Mouse (Mus musculus) embryo, embryonic 10 days (tissue): Measurements from ENCODE around the gene Shh.

Source experiments
- DNase-seq: peaks from one replicate; pipeline ENCODE4 v3.0.0-alpha.2; 2015; ENCODE audit warnings: low spot score

The Shh gene

GRCm38 (mm10) chr5:28459456-28460225 lies 7.4 kb downstream of the Shh start:
- peak; percentile 58 for DNase-seq

- DNase-seq, result no peak
Observed at GRCm38 (mm10) chr5:28458821-28459240, 8.2 kb downstream of the Shh start.

- DNase-seq, result no peak
Observed at GRCm38 (mm10) chr5:28457921-28458641, 9.0 kb downstream of the Shh start.

- DNase-seq, result no peak
Observed at GRCm38 (mm10) chr5:28456366-28456765, 10.7 kb downstream of the Shh start.

- DNase-seq, result no peak
Observed at GRCm38 (mm10) chr5:28455721-28456120, 11.3 kb downstream of the Shh start.

- DNase-seq, result no peak
Observed at GRCm38 (mm10) chr5:28454546-28454945, 12.5 kb downstream of the Shh start.

GRCm38 (mm10) chr5:28453523-28453922 lies 13.5 kb downstream of the Shh start:
- DNase-seq, result no peak

GRCm38 (mm10) chr5:28453086-28453485 lies 14.0 kb downstream of the Shh start:
- no peak for DNase-seq

- peak; percentile 89 for DNase-seq
Observed at GRCm38 (mm10) chr5:28451053-28451638, 15.9 kb downstream of the Shh start.

- no peak for DNase-seq
Observed at GRCm38 (mm10) chr5:28450126-28450890, 16.7 kb downstream of the Shh start.

GRCm38 (mm10) chr5:28425926-28426325 lies 41.1 kb downstream of the Shh start:
- DNase-seq, result no peak

GRCm38 (mm10) chr5:28423781-28424180 lies 43.3 kb downstream of the Shh start:
- no peak for DNase-seq

- DNase-seq, result no peak
Observed at GRCm38 (mm10) chr5:28419640-28420265, 47.3 kb downstream of the Shh start.

- DNase-seq, result no peak
Observed at GRCm38 (mm10) chr5:28418734-28419133, 48.3 kb downstream of the Shh start.

- no peak for DNase-seq
Observed at GRCm38 (mm10) chr5:28416029-28416428, 51.0 kb downstream of the Shh start.

GRCm38 (mm10) chr5:28414076-28414475 lies 53.0 kb downstream of the Shh start:
- DNase-seq, result no peak

GRCm38 (mm10) chr5:28413533-28413932 lies 53.5 kb downstream of the Shh start:
- DNase-seq, result no peak

- no peak for DNase-seq
Observed at GRCm38 (mm10) chr5:28412006-28412685, 54.9 kb downstream of the Shh start.
